Mouse (Mus musculus): ENCODE measurements around the gene Slc2a6.
A peak's percentile ranks its signal among the peaks of the same experiment; 100 is the strongest.

Slc2a6 gene

DNA sequence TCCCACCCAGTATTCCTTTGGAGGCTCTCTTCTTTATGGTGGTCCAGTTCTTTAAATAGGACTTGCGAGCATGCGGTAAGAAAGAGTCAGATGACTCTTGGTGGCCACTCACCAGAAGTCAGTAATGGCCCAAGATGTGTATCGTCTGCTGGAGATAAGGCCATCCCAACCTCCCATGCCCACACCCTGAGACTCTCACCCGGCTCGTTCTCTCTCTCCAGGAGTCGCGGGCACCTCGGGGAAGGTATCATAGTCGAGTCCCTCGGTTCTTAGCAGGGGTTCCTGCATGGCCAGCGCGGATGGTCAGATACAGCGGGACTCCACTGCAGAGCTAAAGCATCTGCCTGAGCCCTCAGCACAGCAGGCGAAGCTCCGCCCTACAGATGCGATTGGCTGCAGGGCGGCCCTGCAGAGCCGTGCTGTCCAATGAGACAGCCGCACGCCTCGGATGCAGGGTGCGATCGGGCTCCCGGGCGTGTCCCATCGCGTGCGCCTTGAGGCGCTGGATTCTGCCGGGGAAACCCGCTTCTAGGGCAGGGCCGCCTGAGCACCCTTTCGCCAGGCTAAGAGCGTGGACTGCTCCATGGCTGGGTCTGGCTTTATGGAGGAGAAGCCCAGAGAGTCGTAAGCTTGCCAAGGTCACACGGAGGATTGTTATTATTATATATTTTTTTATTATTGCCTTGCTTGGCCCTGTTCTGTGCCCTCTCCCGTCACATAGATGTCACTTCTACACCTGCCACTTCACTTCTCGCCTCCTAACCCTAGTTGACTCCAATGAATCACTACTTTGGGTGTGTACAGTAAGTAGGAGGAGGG, at the start of gene Slc2a6:
Slc2a6 (minus strand) TSS at position 381 of the 819 bp plus-strand sequence.
- peak; percentile 84 for DNase-seq (ENCODE audit: low read depth)

DNA sequence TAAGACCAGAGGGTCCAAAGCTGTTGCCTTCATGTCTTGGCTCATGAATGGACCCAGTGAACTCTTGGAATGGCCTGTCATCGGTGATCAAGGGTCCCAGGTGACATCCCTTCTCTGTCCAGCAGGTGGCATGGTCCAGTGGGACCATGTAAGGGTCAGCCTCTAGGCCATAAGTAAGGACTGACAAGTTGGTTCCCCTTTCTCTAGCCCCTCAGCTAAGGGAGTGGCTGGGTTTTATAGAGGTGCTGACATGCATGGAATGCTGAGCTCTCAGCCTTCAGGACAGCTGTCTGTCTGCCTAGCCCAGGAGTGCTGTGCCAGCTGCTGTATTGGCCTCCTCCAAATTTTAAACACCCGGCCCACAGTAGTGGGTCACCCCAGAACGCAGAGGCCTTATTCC, 47.7 kb upstream of the Slc2a6 start:
- DNase-seq (ENCODE audit: low read depth): peak; percentile 53

DNA sequence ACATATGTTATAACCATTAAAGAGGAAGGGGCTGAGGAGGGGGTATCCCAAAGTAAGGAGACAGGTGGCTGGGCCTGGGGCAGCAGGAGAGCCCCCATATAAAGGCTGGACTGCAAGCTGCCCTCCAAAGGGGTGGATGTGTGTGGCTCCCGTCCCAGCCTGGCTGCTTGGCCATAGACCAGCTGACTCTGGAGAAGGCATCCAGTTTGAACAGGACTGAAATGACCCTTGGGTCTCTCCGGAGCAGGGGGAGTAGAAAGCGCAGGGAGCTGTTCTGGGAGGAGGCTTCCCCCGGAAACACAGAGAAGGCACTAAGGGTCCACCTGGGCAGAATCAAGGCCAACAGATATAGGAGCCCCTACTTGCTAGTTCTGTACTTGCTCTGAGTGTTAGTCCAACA, 47.0 kb upstream of the Slc2a6 start:
- DNase-seq (ENCODE audit: low read depth): no peak

DNA sequence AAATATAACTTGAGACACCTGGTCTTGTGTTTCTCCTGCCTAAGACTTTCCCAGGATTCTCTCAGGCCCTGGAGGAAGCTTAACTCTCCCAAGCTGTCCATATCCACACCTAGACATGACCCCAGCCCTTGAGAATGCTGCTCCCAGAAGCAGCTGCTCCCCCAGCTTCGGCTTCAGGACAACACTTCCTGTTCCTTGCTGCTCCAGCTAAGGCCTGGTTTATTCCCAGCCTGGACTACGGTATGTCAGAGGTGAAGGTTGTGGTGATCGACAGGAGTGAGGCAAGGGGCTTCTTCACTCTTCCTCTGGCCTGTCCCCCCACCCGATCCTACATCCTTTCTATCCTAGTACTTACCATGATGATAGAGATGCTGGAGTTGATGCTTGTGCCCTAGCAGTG, 45.6 kb upstream of the Slc2a6 start:
- no peak for DNase-seq (ENCODE audit: low read depth)

DNA sequence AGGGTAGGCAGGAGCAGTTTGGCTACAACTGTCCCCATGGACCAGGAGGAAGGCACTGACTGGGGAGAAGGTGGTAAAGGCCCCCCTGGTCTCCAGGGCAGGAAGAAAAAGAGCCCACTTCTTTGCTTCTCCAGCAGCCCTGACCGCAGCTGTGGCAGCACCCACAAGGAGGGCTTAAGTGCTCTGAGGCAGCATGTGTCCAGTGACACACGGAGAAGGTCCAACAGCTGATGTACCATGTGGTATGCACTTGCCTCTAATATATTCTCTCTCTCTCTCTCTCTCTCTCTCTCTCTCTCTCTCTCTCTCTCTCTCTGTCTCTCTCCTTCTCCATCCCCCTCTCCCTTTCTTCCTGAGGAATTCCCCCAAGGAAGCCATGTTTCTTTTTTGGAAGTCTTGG, 44.2 kb upstream of the Slc2a6 start, which contains the start of gene Mymk:
Mymk (minus strand) TSS at position 202 of the 400 bp plus-strand sequence.
- no peak for DNase-seq (ENCODE audit: low read depth)

DNA sequence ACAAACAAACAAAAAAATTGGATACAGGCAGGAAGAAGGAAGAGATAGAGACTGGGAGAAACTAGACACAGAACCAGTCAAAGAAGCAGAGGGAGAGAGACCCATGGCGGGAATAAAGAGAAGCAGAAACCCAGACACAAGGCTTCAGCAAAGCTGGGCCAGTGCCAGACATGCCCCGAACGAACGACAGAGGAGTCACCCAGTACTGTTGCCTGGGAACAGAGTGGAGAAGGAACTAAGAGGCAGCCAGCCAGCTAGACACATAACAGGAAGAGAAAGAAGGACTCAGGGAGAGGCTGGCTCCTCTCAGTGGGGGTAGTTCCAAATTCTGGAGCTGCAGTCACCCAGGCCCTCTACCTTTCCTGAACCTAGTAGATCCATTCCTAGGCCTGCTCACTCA, 43.3 kb upstream of the Slc2a6 start:
- no peak for DNase-seq (ENCODE audit: low read depth)

DNA sequence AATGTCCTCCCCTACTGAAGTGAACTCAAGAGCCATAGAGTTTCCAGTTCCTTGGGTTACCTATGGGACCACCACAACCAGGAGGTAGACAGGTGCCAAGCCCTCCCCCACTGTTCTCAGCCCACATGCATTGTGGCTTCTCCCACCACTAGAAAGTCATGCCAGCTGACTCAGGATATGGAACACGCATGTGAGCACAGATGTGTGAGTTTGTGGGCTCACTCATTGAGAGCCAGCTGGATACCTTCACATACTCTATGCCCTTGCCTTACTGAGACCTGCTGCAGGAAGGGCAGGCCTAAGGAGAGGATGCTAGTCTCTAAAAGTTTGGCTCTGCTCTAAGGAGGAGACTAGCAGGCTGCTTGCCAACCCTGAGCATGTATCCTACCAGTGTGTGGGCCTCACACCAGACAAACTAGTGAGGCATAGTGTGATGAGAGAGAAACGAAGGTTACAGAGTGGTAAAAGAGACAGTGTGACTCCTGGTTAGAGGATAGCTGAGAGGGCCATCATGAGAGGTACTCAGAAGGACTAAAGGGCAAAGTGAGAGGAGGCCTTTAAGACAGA, 42.5 kb upstream of the Slc2a6 start:
- no peak for DNase-seq (ENCODE audit: low read depth)

DNA sequence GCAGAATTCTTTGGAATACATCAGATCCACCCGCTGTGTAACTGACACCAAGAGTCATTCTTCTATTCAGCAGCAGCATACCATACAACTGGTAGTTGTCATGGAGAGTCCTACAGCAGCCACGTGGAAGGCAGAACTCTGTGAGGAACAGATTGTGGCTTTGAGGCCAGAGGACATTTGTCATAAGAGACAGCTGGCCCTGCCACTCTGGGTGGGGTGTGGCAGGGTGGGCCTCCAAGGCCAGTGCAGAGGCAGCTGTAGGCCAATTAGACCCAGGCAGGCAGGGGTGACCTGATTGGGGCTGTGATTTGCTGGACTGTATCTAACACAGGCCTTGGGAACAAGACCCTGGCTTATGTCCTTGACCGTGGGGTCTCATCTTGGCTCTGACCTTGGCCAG, 41.8 kb upstream of the Slc2a6 start:
- no peak for DNase-seq (ENCODE audit: low read depth)

DNA sequence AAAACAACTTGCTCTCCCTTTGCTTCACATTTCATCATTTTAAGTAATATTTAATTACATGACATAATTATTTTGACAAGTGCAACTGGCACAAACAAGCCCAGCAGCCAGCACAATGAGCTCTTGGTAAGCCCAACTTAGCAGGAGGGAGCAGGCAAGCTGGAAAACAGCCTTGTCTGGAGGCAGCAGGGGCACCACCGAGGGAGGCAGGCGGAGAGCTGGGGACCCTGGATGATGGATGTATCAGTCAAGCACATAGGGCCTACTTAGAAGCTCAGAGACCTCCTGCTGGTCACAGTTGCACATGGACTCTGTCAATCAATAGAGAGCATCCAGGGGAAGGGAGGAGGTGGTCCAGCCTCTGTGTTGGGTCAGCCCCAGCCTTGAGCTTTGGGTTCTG, 40.2 kb upstream of the Slc2a6 start:
- no peak for DNase-seq (ENCODE audit: low read depth)

DNA sequence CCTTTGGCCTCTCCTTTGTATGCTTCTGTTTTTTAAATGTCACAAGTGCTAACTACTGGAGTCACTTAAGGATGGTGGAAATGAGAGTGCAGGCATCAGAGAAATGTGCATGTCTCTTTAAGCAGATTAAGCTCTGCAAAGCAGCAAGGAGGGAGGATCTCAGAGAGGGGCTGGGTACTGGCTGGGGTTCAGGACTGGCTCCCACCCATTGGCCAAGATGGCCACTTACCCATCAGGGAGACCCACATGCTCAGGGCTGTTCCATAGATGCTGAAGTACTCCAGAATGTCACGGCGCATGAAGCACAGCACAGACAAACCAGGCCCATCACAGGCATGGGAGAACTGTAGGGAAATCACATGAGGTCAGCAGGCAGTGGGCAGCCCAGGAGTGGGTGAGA, 39.3 kb upstream of the Slc2a6 start:
- DNase-seq (ENCODE audit: low read depth): no peak

DNA sequence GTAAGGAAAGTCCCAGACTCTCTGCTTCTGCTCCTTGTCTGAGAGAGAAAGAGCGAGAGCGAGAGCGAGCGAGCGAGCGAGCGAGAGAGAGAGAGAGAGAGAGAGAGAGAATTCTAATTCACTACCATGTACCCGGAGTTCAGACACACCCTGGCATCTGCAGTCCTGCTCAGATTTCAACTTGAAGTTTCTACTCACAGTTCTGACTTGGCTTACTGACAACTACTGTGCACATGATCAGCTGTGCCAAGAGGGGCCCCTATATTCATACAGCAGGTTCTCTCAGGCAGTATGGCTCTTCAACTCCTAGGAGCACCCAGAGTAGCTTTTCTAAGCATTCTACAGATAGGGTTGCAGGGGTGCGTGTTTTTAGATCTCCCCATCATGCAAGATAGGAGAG, 31.4 kb upstream of the Slc2a6 start:
- no peak for DNase-seq (ENCODE audit: low read depth)

DNA sequence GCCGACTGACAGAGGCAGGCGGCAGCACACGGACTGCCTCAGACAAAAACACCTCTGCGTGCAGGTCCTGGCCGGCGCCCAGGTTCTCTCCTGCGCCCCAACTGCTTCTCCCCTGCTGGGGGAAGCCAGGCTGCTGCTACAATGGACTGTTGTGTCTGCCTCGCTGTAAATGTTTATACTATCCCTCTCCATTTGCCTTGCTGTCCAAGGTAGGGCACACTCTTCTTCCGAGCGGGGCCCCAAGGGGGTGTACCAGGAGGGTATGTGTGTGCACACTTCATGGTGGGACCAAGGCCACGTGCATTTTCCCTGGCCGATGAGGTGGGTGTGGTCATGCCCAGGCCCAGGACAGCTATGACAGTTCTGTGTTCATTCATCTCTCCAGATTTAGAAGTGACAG, 31.0 kb upstream of the Slc2a6 start:
- DNase-seq (ENCODE audit: low read depth): no peak

DNA sequence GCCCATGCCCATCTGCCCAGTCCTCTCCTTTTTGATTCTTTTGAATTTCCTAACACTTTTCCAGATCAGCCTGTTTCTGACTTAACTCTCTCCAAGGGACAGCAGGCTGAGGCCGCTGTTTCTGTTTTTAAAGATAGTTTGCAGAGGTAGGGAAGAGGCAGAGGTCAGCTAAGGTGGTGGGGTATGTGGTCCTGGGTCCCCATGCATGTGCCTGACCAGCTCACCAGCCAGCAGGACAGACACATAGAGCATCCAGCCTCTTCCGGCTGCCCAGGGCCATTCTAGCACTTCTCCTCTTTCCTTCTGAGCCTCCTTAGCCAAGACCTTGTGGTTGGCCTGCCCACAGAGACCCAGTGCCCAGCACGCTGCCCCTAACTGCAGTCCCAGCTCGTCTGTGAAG, 30.5 kb upstream of the Slc2a6 start:
- DNase-seq (ENCODE audit: low read depth): no peak

DNA sequence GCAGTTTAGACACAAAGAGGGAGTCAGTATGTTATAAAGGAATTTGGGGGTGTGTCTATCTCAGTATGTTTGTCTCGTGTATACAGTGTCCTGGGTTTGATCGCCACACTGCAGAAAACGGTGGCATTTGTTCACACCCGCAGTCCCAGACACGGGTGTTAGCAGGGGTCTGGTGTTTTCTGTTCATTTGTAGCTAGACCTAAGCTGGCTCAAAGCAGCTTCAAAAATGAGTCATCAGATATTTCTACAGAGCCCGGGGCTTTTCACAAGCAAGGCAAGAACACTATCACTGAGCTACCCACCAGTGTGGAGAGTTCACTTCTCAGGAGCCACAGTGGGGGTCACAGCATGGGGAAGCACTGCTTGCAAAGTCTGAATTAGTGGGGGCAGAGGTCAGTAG, 21.6 kb upstream of the Slc2a6 start:
- no peak for DNase-seq (ENCODE audit: low read depth)

DNA sequence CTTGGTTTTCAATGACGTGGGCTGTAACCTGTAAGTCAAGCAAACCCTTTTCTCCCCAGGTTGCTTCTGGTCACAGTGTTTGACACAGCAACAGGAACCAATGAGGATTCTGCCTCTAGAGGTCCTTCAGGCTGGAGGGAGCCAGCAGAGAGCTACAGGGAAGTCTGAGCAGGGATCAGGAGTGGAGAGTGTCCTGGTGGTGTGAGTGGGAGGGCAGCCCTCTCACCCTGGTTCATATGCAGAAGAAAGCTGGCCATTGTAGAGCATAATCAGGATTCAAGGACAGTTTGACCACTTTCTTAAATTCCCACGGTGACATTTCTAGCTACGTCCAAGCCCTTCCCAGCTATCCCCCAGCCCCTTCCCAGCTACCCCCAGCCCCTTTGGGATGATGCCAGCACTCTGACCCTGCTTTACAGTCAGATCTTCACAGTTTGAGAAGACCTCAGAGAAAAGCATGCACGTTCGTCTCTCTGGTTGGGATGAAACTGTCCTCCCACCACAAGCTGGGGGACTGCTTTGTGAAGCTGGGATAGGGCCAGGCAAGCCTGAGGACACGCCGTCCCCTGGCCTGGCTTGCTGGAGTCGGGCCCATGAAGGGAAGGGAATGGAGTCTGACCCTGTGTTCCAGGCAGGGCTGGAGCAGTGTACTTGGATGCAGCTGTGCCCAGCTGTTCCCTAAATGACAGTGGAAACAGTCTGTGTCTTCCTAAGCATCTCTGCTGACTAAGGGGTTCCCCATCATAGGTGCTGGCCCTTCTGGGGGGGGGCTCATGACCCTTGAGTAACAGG, 18.4 kb upstream of the Slc2a6 start:
- no peak for DNase-seq (ENCODE audit: low read depth)

DNA sequence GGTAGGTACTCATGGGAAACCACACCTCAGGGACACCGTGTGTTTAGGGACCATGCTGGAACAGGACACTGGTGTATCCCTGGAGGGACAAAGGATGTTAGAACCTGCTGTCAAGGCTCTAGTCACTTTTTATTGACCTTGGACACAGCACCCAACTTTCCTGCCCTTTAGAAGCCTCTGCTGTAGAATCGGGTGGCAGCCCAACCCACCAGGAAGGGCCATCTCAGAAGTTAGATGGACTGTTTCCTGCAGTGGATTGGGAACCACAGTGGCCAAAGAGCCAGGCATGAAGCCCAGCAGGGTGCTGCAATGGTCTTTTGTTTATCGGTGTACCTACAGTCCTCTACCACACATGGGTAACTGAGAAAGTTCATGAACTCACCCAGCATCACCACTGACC, 16.8 kb upstream of the Slc2a6 start:
- no peak for DNase-seq (ENCODE audit: low read depth)

DNA sequence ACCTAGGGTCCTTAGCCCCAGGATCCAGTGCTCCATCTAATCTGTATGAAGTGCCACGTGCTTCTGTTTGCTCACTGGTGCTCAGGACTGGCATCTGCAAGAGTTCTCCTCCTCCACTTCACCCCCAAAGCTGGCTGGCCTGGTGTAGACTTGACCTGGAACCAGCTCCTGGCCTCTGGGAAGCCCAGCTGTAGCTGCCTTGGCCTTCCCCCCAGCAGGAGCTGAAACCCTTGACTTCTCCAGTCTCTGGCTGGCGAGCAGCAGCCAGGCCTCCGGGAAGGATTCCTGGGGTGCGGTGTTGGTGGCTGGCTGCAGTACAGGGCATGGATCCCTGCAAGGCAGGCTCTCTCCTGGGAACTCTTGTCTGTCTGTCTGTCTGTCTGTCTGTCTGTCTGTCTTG, 16.4 kb upstream of the Slc2a6 start:
- no peak for DNase-seq (ENCODE audit: low read depth)

DNA sequence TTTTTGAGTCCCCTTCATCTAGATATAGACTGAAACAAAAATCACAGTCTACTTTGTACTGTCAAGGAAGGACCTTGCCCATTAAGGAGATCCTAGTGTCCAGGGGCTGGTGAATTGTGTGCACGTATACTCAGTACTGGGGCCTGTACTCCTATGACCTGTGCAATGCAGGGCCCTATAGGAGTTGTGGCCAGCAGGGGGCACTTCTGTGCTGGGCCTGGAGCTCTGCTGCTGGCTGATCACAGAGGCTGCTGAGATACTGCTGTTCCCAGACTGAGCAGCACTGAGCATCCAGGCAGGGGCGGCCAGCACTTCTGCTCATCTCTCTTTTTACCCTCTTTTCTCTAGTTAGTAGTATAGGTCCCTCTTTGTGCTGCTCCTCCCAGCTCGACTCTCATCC, 15.7 kb upstream of the Slc2a6 start:
- DNase-seq (ENCODE audit: low read depth): peak; percentile 79

DNA sequence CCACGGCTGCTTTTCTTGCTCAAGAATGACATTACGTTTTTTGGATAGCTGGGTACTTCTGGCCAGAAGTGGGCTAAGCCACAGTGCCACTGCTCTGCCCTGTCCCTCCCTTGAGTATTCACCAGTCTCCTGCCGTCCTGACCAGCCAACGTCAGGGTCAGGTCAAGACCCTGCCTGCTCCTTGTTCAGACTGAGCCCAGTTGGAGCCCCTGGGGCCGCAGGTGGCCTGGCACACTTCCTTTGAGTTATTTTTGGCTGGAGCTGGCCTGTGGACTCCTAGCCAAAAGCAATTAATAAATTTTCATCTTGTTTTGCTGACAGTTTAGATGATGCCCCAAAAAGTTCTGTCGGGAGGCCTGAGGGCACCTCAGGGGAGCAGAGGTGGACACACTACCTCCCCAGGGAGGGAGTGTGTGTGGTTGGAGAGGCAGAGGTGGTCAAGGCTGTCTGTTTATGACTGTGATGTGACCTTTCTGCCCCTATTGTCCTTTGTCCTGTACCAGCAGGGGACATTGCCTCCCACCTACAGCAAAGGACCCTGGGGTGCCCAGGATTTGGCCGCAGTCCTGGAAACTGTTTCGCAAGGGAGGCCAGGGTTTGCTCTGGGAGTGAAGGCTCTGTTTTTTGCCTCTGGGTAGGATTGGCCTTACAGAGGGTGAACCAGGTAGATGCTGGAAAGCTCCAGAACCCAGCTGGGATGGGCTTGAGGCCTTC, 14.5 kb upstream of the Slc2a6 start:
- no peak for DNase-seq (ENCODE audit: low read depth)

DNA sequence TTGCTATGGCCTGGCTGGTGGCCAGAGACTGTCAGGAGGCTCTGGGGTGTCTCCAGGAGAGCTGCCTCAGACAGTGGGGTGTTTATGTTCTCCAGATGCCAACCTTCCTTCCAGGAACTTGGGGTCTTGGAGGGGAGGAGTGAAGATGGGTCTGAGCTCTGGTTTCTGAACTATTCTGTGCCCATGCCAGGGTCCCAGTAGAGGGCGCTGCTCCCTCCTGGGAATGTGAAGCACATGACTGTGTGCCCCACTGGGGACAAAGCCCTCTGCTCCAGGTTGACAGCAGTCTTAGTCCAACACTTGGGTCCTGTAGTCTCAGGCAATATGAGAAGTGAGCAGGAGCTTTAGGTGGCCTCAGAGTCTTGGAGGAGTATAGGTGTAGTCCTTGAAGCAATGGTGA, 11.5 kb upstream of the Slc2a6 start:
- no peak for DNase-seq (ENCODE audit: low read depth)

DNA sequence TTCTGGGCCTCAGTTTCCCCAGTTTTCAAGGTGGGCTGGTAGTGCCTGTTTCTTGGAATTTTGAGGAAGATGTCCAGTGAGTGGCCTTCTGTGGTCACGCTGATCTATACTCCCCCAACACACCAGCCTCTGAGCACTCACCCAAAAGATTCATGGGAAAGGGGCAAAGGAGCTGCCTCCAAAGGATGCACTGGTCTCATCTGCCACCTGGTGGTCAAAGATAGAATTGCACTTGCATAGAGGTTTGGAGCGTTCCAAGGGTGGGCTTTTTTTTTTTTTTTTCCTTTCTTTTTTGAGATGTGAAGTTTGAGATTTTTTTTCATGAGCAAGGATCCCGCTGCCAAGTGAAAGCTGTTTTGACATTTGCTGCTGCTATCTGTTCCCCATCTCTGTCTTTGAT, 10.8 kb upstream of the Slc2a6 start:
- DNase-seq (ENCODE audit: low read depth): peak; percentile 82

DNA sequence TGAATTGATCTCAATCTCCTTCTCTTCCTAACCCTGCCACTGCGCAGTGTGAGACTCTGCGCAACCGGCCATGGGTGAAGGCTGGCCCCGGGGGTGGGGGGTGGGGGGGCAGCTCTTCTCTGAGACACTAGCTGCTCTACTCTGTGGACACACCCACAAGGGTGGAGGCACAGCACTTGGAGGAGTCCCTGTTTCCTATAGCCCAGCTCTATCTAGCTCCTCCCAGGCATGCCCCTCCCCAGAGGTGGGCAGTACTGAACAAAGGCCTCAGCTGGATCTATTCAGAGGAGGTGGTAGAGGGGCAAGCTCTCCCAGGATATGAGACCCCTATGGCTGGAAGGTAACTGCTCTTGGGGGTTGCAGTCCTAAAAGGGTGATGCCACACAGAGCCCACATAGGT, 9.2 kb upstream of the Slc2a6 start:
- DNase-seq (ENCODE audit: low read depth): no peak

DNA sequence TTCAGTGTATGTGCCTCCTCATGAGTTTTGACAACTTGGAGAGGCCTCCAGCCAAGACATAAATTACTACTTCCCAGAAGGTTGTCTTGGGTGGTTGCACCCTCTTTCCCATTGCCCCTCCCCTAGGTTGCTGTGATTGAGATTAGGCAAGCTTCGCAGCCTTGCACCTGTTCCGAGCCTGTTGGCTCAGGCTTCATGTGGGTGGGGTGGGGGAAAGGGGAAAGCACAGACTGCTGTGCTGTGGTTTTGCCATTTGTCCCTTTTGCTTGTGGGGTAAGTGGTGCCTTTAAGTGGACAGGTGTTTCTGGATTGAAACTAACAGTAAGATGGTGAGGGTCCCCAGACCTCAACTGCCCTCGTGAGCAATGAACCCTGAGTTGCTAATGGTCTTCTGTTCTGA, 8.2 kb upstream of the Slc2a6 start:
- DNase-seq (ENCODE audit: low read depth): no peak

Data from naive thymus-derived CD4-positive, alpha-beta T cell, adult 2 months (primary cell).